Comparison of ENCODE assay signal across 14 mouse cellular contexts in genomic region chr9:65850203-65850602, GRCm38 (mm10). TPM values are rescaled to one million over a fixed set of nuclear protein-coding genes. Genes with fewer than 3 reads are reported as not detected.
DNase-seq lines count a peak whose midpoint lies in the region; ATAC-seq and TF ChIP-seq lines count a peak whose summit lies in the region.
"Had no signal": no experiment of that assay in that cellular context is flagged by ENCODE, and none has a peak within 500 bp of the region (broad histone marks: within the 10 kb centered on the region; RNA-seq: fewer than 3 reads in every experiment).

No protein-coding gene starts in this region.

- H3K27ac ChIP-seq in kidney, postnatal 0 days = no peak overlapping the region
- no peak overlapping the region for H3K27ac ChIP-seq in stomach, postnatal 0 days (replicated peaks)
- no peak overlapping the region for H3K27ac ChIP-seq in forebrain, embryonic 11.5 days (ENCODE audit: low read depth, low read length)
- H3K27ac ChIP-seq: neural tube, embryonic 12.5 days; stomach, embryonic 15.5 days had no signal

- 7% methylated on average over 1 of the region's 1 CpGs for WGBS in kidney, postnatal 0 days
- whole genome bisulfite sequencing in stomach, postnatal 0 days = 6% methylated on average over 1 of the region's 1 CpGs
- 13% methylated on average over 1 of the region's 1 CpGs for WGBS in forebrain, embryonic 11.5 days

- H3K4me1 ChIP-seq in kidney, postnatal 0 days (replicated peaks; ENCODE audit: insufficient read depth, low read length) = peaks cover 9% of the 10 kb centered on the region
- H3K4me1 ChIP-seq in stomach, postnatal 0 days (replicated peaks; ENCODE audit: control insufficient read depth, insufficient read depth) = no peaks in the 10 kb centered on the region
- H3K4me1 ChIP-seq in forebrain, embryonic 11.5 days (replicated peaks; ENCODE audit: control insufficient read depth, insufficient read depth, low read length) = no peaks in the 10 kb centered on the region
- H3K4me1 ChIP-seq: stomach, embryonic 15.5 days had no signal

- no peak overlapping the region for H3K4me3 ChIP-seq in kidney, postnatal 0 days (replicated peaks; ENCODE audit: low read depth, low read length)
- H3K4me3 ChIP-seq in stomach, postnatal 0 days (ENCODE audit: low read depth, low read length) = no peak overlapping the region
- H3K4me3 ChIP-seq in forebrain, embryonic 11.5 days (ENCODE audit: low read depth, low read length) = no peak overlapping the region
- H3K4me3 ChIP-seq: neural tube, embryonic 12.5 days; stomach, embryonic 15.5 days had no signal

- no peak for ATAC-seq in kidney, postnatal 0 days (replicated peaks; ENCODE audit: low FRiP score, low read depth)
- no peak for ATAC-seq in stomach, postnatal 0 days (ENCODE audit: low FRiP score, low TSS enrichment)
- no peak for ATAC-seq in forebrain, embryonic 11.5 days (replicated peaks; ENCODE audit: low FRiP score)

- H3K36me3 ChIP-seq in kidney, postnatal 0 days (ENCODE audit: insufficient read depth, low read length) = 0 out of 2 replicates have a peak, but pooled peaks cover under 1% of the 10 kb centered on the region
- H3K36me3 ChIP-seq in stomach, postnatal 0 days (ENCODE audit: control insufficient read depth, insufficient read depth, low read length) = peaks cover 9% of the 10 kb centered on the region
- H3K36me3 ChIP-seq in forebrain, embryonic 11.5 days (ENCODE audit: control insufficient read depth, insufficient read depth, low read length) = no peaks in the 10 kb centered on the region

- H3K9me3 ChIP-seq in kidney, postnatal 0 days (replicated peaks; ENCODE audit: low read length) = no peaks in the 10 kb centered on the region
- no peaks in the 10 kb centered on the region for H3K9me3 ChIP-seq in stomach, postnatal 0 days (ENCODE audit: control insufficient read depth, low read length)
- H3K9me3 ChIP-seq in forebrain, embryonic 11.5 days (ENCODE audit: control insufficient read depth, low read length) = no peaks in the 10 kb centered on the region
- H3K9me3 ChIP-seq: neural tube, embryonic 12.5 days; stomach, embryonic 15.5 days had no signal

- peak; percentile 39 for DNase-seq in embryo, embryonic 11 days
- DNase-seq in embryo, embryonic 9.5 days (ENCODE audit: extremely low spot score) = no peak
- peak; percentile 86 for DNase-seq in kidney, postnatal 0 days (ENCODE audit: low spot score)
- no peak for DNase-seq in kidney, adult 11 months
- peak; percentile 7 for DNase-seq in thymus, postnatal 0 days (ENCODE audit: low spot score)
- DNase-seq in thymus, postnatal 4 days = no peak
- no peak for DNase-seq in stomach, postnatal 0 days (ENCODE audit: low spot score)
- DNase-seq in forebrain, embryonic 11.5 days (ENCODE audit: low spot score) = no peak
- DNase-seq: adrenal gland, postnatal 25 days; cerebellum, adult 9-11 months; liver; right cerebral cortex, adult 18-20 months had no signal

- peak; percentile 65 for TF ChIP-seq CTCF in kidney, postnatal 0 days (IDR thresholded peaks at IDR 0.05; ENCODE audit: low read depth)
- peak; percentile 67 for TF ChIP-seq CTCF in stomach, postnatal 0 days (IDR thresholded peaks at IDR 0.05; ENCODE audit: low read depth)

- TF ChIP-seq EP300 in stomach, postnatal 0 days (optimal IDR thresholded peaks at IDR 0.05) = no peak

- H3K27me3 ChIP-seq in kidney, postnatal 0 days (ENCODE audit: insufficient read depth, low read length) = no peaks in the 10 kb centered on the region
- H3K27me3 ChIP-seq in stomach, postnatal 0 days (ENCODE audit: control insufficient read depth, insufficient read depth, low read length) = no peaks in the 10 kb centered on the region
- H3K27me3 ChIP-seq in forebrain, embryonic 11.5 days (ENCODE audit: control insufficient read depth, insufficient read depth, low read length) = no peaks in the 10 kb centered on the region
- H3K27me3 ChIP-seq: neural tube, embryonic 12.5 days; stomach, embryonic 15.5 days had no signal

- H3K9ac ChIP-seq in kidney, postnatal 0 days (ENCODE audit: low read depth, low read length) = no peak overlapping the region
- no peak overlapping the region for H3K9ac ChIP-seq in stomach, postnatal 0 days (ENCODE audit: low read length)
- H3K9ac ChIP-seq in forebrain, embryonic 11.5 days (ENCODE audit: low read length) = no peak overlapping the region
- H3K9ac ChIP-seq: neural tube, embryonic 12.5 days; stomach, embryonic 15.5 days had no signal

- no peak overlapping the region for H3K4me2 ChIP-seq in kidney, postnatal 0 days (ENCODE audit: low read length)
- H3K4me2 ChIP-seq in stomach, postnatal 0 days (replicated peaks; ENCODE audit: low read depth) = no peak overlapping the region
- no peak overlapping the region for H3K4me2 ChIP-seq in forebrain, embryonic 11.5 days (ENCODE audit: low read depth, low read length, severe bottlenecking)
- H3K4me2 ChIP-seq: neural tube, embryonic 12.5 days; stomach, embryonic 15.5 days had no signal

RNA-seq across cellular contexts. Expression of gene Zfp609, which starts 22.8 kb away (rescaled TPM):
- polyA plus RNA-seq in kidney, postnatal 0 days (2015; fragmentation: Nextera tagmentation; extraction: Ambion mirVana) = 4.1 and 5.0 TPM in 2 replicates
- 1.6 and 2.0 TPM in 2 replicates for polyA plus RNA-seq in thymus, postnatal 0 days (2015; fragmentation: Nextera tagmentation; extraction: Ambion mirVana)
- polyA plus RNA-seq in stomach, postnatal 0 days (2015; fragmentation: Nextera tagmentation; extraction: Ambion mirVana) = 2.4 and 2.7 TPM in 2 replicates
- polyA plus RNA-seq in forebrain, embryonic 11.5 days (2014; fragmentation: Nextera tagmentation; extraction: Ambion mirVana) = 12.3 and 12.9 TPM in 2 replicates

RNA-seq across cellular contexts. Expression of gene Pclaf, which starts 39.8 kb away (rescaled TPM):
- polyA plus RNA-seq in kidney, postnatal 0 days (2015; fragmentation: Nextera tagmentation; extraction: Ambion mirVana) = 89.5 and 115 TPM in 2 replicates
- polyA plus RNA-seq in thymus, postnatal 0 days (2015; fragmentation: Nextera tagmentation; extraction: Ambion mirVana) = 317 and 358 TPM in 2 replicates
- 37.5 and 48.6 TPM in 2 replicates for polyA plus RNA-seq in stomach, postnatal 0 days (2015; fragmentation: Nextera tagmentation; extraction: Ambion mirVana)
- polyA plus RNA-seq in forebrain, embryonic 11.5 days (2014; fragmentation: Nextera tagmentation; extraction: Ambion mirVana) = 264 and 318 TPM in 2 replicates

RNA-seq across cellular contexts. Expression of gene Trip4, which starts 58.4 kb away (rescaled TPM):
- polyA plus RNA-seq in kidney, postnatal 0 days (2015; fragmentation: Nextera tagmentation; extraction: Ambion mirVana) = 20.4 and 24.7 TPM in 2 replicates
- 20.8 and 22.7 TPM in 2 replicates for polyA plus RNA-seq in thymus, postnatal 0 days (2015; fragmentation: Nextera tagmentation; extraction: Ambion mirVana)
- 14.7 and 16.8 TPM in 2 replicates for polyA plus RNA-seq in stomach, postnatal 0 days (2015; fragmentation: Nextera tagmentation; extraction: Ambion mirVana)
- polyA plus RNA-seq in forebrain, embryonic 11.5 days (2014; fragmentation: Nextera tagmentation; extraction: Ambion mirVana) = 34.6 and 38.9 TPM in 2 replicates

RNA-seq across cellular contexts. Expression of gene Csnk1g1, which starts 58.5 kb away (rescaled TPM):
- 8.4 and 9.7 TPM in 2 replicates for polyA plus RNA-seq in kidney, postnatal 0 days (2015; fragmentation: Nextera tagmentation; extraction: Ambion mirVana)
- polyA plus RNA-seq in thymus, postnatal 0 days (2015; fragmentation: Nextera tagmentation; extraction: Ambion mirVana) = 10.5 and 14.6 TPM in 2 replicates
- 5.6 and 6.3 TPM in 2 replicates for polyA plus RNA-seq in stomach, postnatal 0 days (2015; fragmentation: Nextera tagmentation; extraction: Ambion mirVana)
- polyA plus RNA-seq in forebrain, embryonic 11.5 days (2014; fragmentation: Nextera tagmentation; extraction: Ambion mirVana) = 21.2 and 24.4 TPM in 2 replicates

Comparison
In these comparisons a context has a peak if more than half of its experiments do, and no peak if none do; other contexts are left out.
1. DNase-seq: peak in embryo, embryonic 11 days (single experiment), kidney, postnatal 0 days (single experiment) and thymus, postnatal 0 days (single experiment); none in embryo, embryonic 9.5 days (single experiment), kidney, adult 11 months (single experiment), thymus, postnatal 4 days (single experiment), stomach, postnatal 0 days (single experiment) and forebrain, embryonic 11.5 days (single experiment).